Mouse (Mus musculus) embryonic fibroblast, embryonic 13.5 days (primary cell): Measurements from ENCODE around the gene Nme3. TPM values are rescaled to one million over a fixed set of nuclear protein-coding genes. Genes with fewer than 3 reads are reported as not detected.
A peak's percentile ranks its signal among the peaks of the same experiment; 100 is the strongest.

Source experiments
- H3K27ac ChIP-seq: 2 replicates; pipeline ENCODE4 v1.5.1; 2012; ENCODE audit warnings: low read length, control low read depth, inconsistent platforms; ENCODE audit not compliant: insufficient read depth
- H3K4me1 ChIP-seq: 2 replicates; pipeline ENCODE4 v1.6.1; 2011; ENCODE audit warnings: low read length; ENCODE audit not compliant: control insufficient read depth, insufficient read depth
- H3K4me3 ChIP-seq: 2 replicates; pipeline ENCODE4 v1.5.1; 2011; ENCODE audit warnings: mild to moderate bottlenecking, control low read depth, low read length; ENCODE audit not compliant: insufficient read depth
- CTCF ChIP-seq: IDR thresholded peaks from 2 replicates; pipeline ENCODE4 v1.5.1; 2011; ENCODE audit warnings: mild to moderate bottlenecking, control low read depth, low read length, moderate library complexity, borderline replicate concordance; ENCODE audit not compliant: insufficient read depth
- POLR2A ChIP-seq: IDR thresholded peaks from 2 replicates; pipeline ENCODE4 v1.6.1; 2011; ENCODE audit warnings: low read depth, mild to moderate bottlenecking, control low read depth, low read length, moderate library complexity
- polyA plus RNA-seq: library from polyadenylated mRNA; stranded (reverse); fragments of >200 nt; gene quantifications from 2 replicates; pipeline ENCODE4 v1.2.4, GENCODE M21; 2011; ENCODE audit warnings: low read depth; ENCODE audit not compliant: missing spikeins, insufficient read length

Nme3 gene
- polyA plus RNA-seq, 1 experiment = 4.7 TPM

GRCm38 (mm10) chr17:24877336-24878116 lies 18.8 kb upstream of the Nme3 start:
- TF ChIP-seq POLR2A = no peak
- TF ChIP-seq CTCF = no peak
- Histone ChIP-seq H3K4me1 (no peaks in the 10 kb centered on the region; the same call in 1 of the 2 replicates), H3K27ac (no peak overlapping the region), H3K4me3 (no peak overlapping the region)

- no peak for TF ChIP-seq CTCF
- TF ChIP-seq POLR2A = no peak
- H3K4me3 ChIP-seq = no peak overlapping the region
- H3K27ac ChIP-seq = no peak overlapping the region
- no peaks in the 10 kb centered on the region; the same call in 1 of the 2 replicates for H3K4me1 ChIP-seq
These were observed 18.2 kb upstream of the Nme3 start for GRCm38 (mm10) chr17:24878117-24878397.

- Histone ChIP-seq H3K27ac (no peak overlapping the region), H3K4me3 (no peak overlapping the region)
- TF ChIP-seq POLR2A (no peak), CTCF (no peak)
These were observed 17.8 kb upstream of the Nme3 start for GRCm38 (mm10) chr17:24878531-24878930.

DNA sequence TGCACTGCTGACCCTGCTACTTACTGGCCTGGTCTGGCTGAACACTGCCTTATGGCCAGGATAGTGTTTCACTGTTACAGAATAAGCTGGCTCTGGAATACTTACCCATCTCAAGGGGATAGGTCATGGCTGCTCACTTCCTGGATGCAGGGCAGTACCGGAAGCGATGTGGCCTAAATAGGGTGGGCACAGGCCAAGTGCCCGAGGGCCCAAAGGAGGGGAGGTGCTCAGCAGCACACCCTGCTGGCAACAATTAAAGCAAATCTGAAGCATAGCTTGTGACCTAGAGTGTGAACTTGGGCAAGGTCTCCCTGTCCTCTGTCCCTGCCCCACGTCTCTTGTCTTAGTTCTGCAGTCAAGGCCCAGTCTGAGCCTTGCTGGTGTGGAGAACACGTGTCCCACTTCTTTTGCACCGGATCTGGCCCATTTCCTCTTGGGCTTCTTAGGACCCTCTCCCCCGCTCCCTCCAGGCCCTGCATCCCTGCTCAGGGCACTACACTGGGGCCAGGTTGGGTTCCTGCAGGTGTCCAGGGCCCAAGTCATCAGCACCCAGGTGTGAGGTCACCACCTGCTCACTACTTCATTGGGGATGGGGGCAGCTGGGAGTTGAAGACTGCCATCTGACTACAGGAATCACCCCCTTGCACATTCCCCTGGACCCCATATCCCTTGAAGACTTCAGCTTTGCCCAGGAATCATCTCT lies 14.4 kb upstream of the Nme3 start:
- Histone ChIP-seq H3K27ac (no peak overlapping the region), H3K4me1 (no peaks in the 10 kb centered on the region), H3K4me3 (no peak overlapping the region)
- TF ChIP-seq POLR2A (no peak), CTCF (peak; percentile 57)

More at GRCm38 (mm10) chr17:24878531-24878930, 17.8 kb upstream of the Nme3 start:
- no peaks in the 10 kb centered on the region; the same call in 1 of the 2 replicates for H3K4me1 ChIP-seq

GRCm38 (mm10) chr17:24884391-24884790 lies 11.9 kb upstream of the Nme3 start:
- no peak overlapping the region for H3K4me3 ChIP-seq
- H3K4me1 ChIP-seq = peaks cover 2% of the 10 kb centered on the region; the same call in 1 of the 2 replicates
- H3K27ac ChIP-seq = no peak overlapping the region
- TF ChIP-seq CTCF = no peak
- TF ChIP-seq POLR2A = no peak

DNA sequence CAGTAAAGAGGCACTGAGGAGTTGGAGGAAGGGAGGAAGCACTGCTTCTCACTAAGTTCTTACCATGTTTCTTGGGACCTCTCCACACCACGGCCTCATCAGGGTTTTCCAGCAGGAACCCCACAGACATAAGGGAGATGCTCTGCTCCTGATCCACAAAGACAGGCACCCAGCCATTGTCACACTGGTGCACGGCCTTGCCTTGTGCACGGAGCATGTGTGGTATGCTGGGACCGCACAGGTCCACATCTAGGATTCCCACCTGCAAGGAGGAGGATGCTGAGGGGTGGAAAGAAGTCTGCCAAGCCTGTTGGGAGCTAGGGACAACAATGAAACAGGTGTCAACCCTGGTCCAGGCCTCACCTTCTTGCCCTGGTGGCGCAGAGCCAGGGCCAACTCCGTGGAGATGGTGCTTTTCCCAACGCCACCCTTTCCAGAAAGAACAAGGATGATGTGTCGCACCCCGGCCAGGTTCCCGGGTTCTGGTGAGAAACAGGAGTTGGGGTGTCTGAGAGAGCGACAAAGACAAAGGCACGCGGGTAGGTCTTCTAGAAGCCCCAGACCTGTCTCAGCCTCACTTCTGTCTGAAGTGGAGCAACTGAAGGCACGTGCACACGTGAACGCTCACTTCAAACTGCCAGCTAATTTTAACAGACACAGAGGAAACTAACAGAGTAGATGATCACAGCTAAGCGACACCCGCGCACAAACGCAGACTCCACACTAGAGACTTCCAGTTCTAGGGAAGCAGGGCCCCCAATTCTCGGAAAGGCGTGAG lies 10.8 kb upstream of the Nme3 start:
- no peak for TF ChIP-seq CTCF
- no peak for TF ChIP-seq POLR2A
- peaks cover 2% of the 10 kb centered on the region; the same call in 1 of the 2 replicates for H3K4me1 ChIP-seq
- no peak overlapping the region for H3K27ac ChIP-seq
- H3K4me3 ChIP-seq = peak overlapping the region; percentile 88

- TF ChIP-seq CTCF = no peak
- peak; percentile 85 for TF ChIP-seq POLR2A
- Histone ChIP-seq H3K4me1 (peaks cover 2% of the 10 kb centered on the region; the same call in 1 of the 2 replicates), H3K4me3 (peak within 1 kb of the TSS; percentile 88), H3K27ac (no peak within 1 kb of the TSS)
These were observed 10.0 kb upstream of the Nme3 start, which contains the start of the genes Nubp2 and Spsb3 for GRCm38 (mm10) chr17:24886134-24886931. Gene Nubp2, minus strand, starts transcription at chr17:24886349. Gene Spsb3, plus strand, starts transcription at chr17:24886643.

DNA sequence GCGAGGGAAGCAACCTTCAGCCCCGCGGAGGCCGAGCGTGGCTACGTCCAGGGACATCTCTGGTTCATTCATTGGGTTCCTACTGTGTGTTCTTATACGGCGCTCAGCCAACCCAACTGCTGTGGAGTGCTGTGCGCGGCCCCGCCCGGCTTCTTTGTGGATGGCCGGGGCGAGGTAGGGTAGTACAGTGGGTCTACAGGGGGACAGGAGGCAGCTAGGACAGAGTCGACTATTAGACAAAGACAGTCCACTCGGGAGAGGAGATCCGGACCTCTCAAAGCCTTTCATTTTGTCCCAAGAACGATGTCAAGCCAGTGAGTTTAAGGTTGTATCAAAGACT lies 9.4 kb upstream of the Nme3 start:
- no peak for TF ChIP-seq CTCF
- no peak for TF ChIP-seq POLR2A
- peak overlapping the region; percentile 85 for H3K4me3 ChIP-seq
- peaks cover 2% of the 10 kb centered on the region; the same call in 1 of the 2 replicates for H3K4me1 ChIP-seq
- H3K27ac ChIP-seq = no peak overlapping the region

DNA sequence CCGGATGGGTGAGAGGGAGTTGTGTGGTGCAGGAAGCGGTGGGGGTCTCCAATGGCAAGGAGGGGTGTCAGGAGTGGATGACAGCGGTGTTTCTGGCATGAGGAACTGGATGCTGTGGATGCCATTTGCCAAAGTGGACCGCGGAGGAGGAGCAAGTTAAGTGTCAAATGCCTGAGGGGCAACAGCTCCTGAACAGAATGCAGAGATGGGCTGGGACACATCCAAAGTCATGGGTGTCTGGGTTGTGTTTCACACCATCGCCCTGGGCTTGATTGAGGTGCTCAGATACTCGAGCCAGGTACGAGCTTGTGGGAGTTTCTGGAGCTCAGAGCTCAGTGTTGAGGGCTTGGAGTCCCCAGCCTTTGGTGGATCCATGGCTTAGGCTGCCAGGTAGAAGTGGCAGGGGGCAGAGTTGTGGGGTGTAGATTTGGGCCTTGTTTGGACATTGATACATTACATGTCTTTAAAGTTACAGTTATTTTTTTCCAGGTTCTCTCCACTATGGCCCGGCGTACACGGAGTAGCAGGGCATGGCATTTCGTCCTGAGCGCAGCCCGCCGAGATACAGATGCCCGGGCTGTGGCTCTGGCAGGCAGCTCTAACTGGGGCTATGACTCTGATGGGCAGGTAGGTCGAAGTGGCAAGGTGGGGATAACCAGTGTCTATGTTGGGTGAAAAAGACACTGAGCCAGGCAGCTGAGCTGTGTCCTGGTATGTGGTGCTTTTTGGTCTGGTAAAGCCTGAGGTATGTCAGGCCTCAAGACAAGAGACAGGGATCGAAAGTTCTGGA lies 8.8 kb upstream of the Nme3 start:
- peak; percentile 28; the same call in 1 of the 2 replicates for TF ChIP-seq POLR2A
- no peak for TF ChIP-seq CTCF
- Histone ChIP-seq H3K4me1 (peaks cover 2% of the 10 kb centered on the region; the same call in 1 of the 2 replicates), H3K4me3 (peak overlapping the region; percentile 85), H3K27ac (no peak overlapping the region)
